Mouse (Mus musculus) MEL (cell line): ENCODE results near the gene Tmem121. TPM values are rescaled to one million over a fixed set of nuclear protein-coding genes. Genes with fewer than 3 reads are reported as not detected.

Experiments used
- DNase-seq: peaks from one replicate; pipeline ENCODE4 v3.0.0; 2011; ENCODE audit warnings: low read depth, low spot score
- H3K27ac ChIP-seq: 2 replicates; pipeline ENCODE4 v1.5.1; 2012; ENCODE audit warnings: low read depth, mild to moderate bottlenecking, control low read depth, low read length, moderate library complexity; ENCODE audit not compliant: control insufficient read depth
- H3K27me3 ChIP-seq, 2 experiments: fragments of 150-350 bp in 1 of 2; sonication (generic) in 1 of 2; 2 replicates each; pipeline ENCODE4 v1.6.1; 2012; ENCODE audit warnings: low read length in 2 of 2, mild to moderate bottlenecking in 2 of 2, improper control_type of control experiment in 1 of 2, moderate library complexity in 1 of 2; ENCODE audit not compliant: insufficient read depth in 2 of 2, control insufficient read depth in 1 of 2
- H3K36me3 ChIP-seq, 2 experiments: 2 replicates each; pipeline ENCODE4 v1.6.1; 2012 to 2014; ENCODE audit warnings: low read length in 2 of 2, improper control_type of control experiment in 1 of 2, inconsistent platforms in 1 of 2, mild to moderate bottlenecking in 1 of 2; ENCODE audit not compliant: insufficient read depth in 2 of 2, control insufficient read depth in 1 of 2
- H3K4me1 ChIP-seq, 2 experiments: fragments of 150-350 bp in 1 of 2; sonication (generic) in 1 of 2; 2 replicates each; pipeline ENCODE4 v1.6.1; 2012; ENCODE audit warnings: low read length in 2 of 2, improper control_type of control experiment in 1 of 2, mild to moderate bottlenecking in 1 of 2; ENCODE audit not compliant: insufficient read depth in 2 of 2, control insufficient read depth in 1 of 2
- H3K4me3 ChIP-seq, 2 experiments: fragments of 150-350 bp in 1 of 2; sonication (generic) in 1 of 2; 2 replicates each; pipeline ENCODE4 v1.5.1; 2012; ENCODE audit warnings: low read depth in 2 of 2, low read length in 2 of 2, mild to moderate bottlenecking in 2 of 2, moderate library complexity in 2 of 2, control low read depth in 1 of 2, improper control_type of control experiment in 1 of 2; ENCODE audit not compliant: control insufficient read depth in 1 of 2, insufficient read depth in 1 of 2
- H3K79me2 ChIP-seq: 2 replicates; pipeline ENCODE4 v1.6.1; 2012; ENCODE audit warnings: mild to moderate bottlenecking, low read length, moderate library complexity; ENCODE audit not compliant: control insufficient read depth, poor library complexity, insufficient read depth
- H3K9ac ChIP-seq: 2 replicates; pipeline ENCODE4 v1.6.1; 2012; ENCODE audit warnings: low read depth, mild to moderate bottlenecking, control low read depth, low read length, moderate library complexity; ENCODE audit not compliant: control insufficient read depth, poor library complexity, severe bottlenecking
- H3K9me3 ChIP-seq: fragments of 150-350 bp; sonication (generic); replicated peaks from 2 replicates; pipeline ENCODE4 v1.6.1; 2012; ENCODE audit warnings: mild to moderate bottlenecking, low read length, improper control_type of control experiment, moderate library complexity; ENCODE audit not compliant: insufficient read depth
- BHLHE40 ChIP-seq: IDR thresholded peaks from 2 replicates; pipeline ENCODE4 v1.6.1; 2012; ENCODE audit warnings: low read depth, mild to moderate bottlenecking, inconsistent platforms, low read length, improper control_type of control experiment, borderline replicate concordance
- CTCF ChIP-seq, 3 experiments: IDR thresholded peaks in 2 of 3; conservative IDR thresholded peaks in 1 of 3; 2 replicates each; pipeline ENCODE4 v1.5.1; 2011 to 2012; ENCODE audit warnings: low read length in 3 of 3, low read depth in 2 of 3, mild to moderate bottlenecking in 2 of 3, improper control_type of control experiment in 1 of 3, inconsistent platforms in 1 of 3, mixed read lengths in 1 of 3, moderate library complexity in 1 of 3; ENCODE audit not compliant: control insufficient read depth in 1 of 3, insufficient read depth in 1 of 3, poor library complexity in 1 of 3, severe bottlenecking in 1 of 3
- ELF1 ChIP-seq: IDR thresholded peaks from 2 replicates; pipeline ENCODE4 v1.6.1; 2014; ENCODE audit warnings: low read depth, mild to moderate bottlenecking, inconsistent platforms, low read length, improper control_type of control experiment, moderate library complexity
- GATA1 ChIP-seq: IDR thresholded peaks from 2 replicates; pipeline ENCODE4 v1.6.1; 2011; ENCODE audit warnings: low read depth, low read length, improper control_type of control experiment
- JUND ChIP-seq: IDR thresholded peaks from 2 replicates; pipeline ENCODE4 v1.6.1; 2011; ENCODE audit warnings: low read depth, mild to moderate bottlenecking, improper control_type of control experiment, low read length
- KAT2A ChIP-seq: conservative IDR thresholded peaks from 2 replicates; pipeline ENCODE4 v1.6.1; 2012; ENCODE audit warnings: low read depth, low read length, improper control_type of control experiment, inconsistent platforms
- MAFK ChIP-seq: IDR thresholded peaks from 2 replicates; pipeline ENCODE4 v1.6.1; 2011; ENCODE audit warnings: low read depth, mild to moderate bottlenecking, low read length, improper control_type of control experiment, borderline replicate concordance
- MAZ ChIP-seq: IDR thresholded peaks from 2 replicates; pipeline ENCODE4 v1.6.1; 2012; ENCODE audit warnings: low read depth, mild to moderate bottlenecking, inconsistent platforms, low read length, improper control_type of control experiment
- MXI1 ChIP-seq: IDR thresholded peaks from 2 replicates; pipeline ENCODE4 v1.6.1; 2011; ENCODE audit warnings: mild to moderate bottlenecking, low read depth, low read length, improper control_type of control experiment
- MYB ChIP-seq: IDR thresholded peaks from 2 replicates; pipeline ENCODE4 v1.6.1; 2011; ENCODE audit warnings: mild to moderate bottlenecking, low read depth, low read length, improper control_type of control experiment
- MYC ChIP-seq: IDR thresholded peaks from 2 replicates; pipeline ENCODE4 v1.6.1; 2011; ENCODE audit warnings: low read depth, mild to moderate bottlenecking, low read length, improper control_type of control experiment, moderate library complexity
- NELFE ChIP-seq: IDR thresholded peaks from 2 replicates; pipeline ENCODE4 v1.6.1; 2011; ENCODE audit warnings: low read depth, low read length, improper control_type of control experiment
- NRF1 ChIP-seq: IDR thresholded peaks from 2 replicates; pipeline ENCODE4 v1.6.1; 2014; ENCODE audit warnings: low read depth, mild to moderate bottlenecking, inconsistent platforms, low read length, improper control_type of control experiment, moderate library complexity; ENCODE audit not compliant: poor library complexity, insufficient read depth, severe bottlenecking
- POLR2AphosphoS2 ChIP-seq: IDR thresholded peaks from 2 replicates; pipeline ENCODE4 v1.6.1; 2011; ENCODE audit warnings: low read length, improper control_type of control experiment
- POLR2AphosphoS5 ChIP-seq: IDR thresholded peaks from 2 replicates; pipeline ENCODE4 v1.6.1; 2012; ENCODE audit warnings: low read depth, borderline replicate concordance, mild to moderate bottlenecking, inconsistent platforms, low read length, moderate library complexity, mixed read lengths
- RCOR1 ChIP-seq: IDR thresholded peaks from 2 replicates; pipeline ENCODE4 v1.6.1; 2012; ENCODE audit warnings: low read depth, mild to moderate bottlenecking, inconsistent platforms, low read length, improper control_type of control experiment
- SIN3A ChIP-seq: IDR thresholded peaks from 2 replicates; pipeline ENCODE4 v1.6.1; 2012; ENCODE audit warnings: low read length, improper control_type of control experiment, inconsistent platforms
- SMC3 ChIP-seq: IDR thresholded peaks from 2 replicates; pipeline ENCODE4 v1.6.1; 2011; ENCODE audit warnings: low read depth, low read length, improper control_type of control experiment
- UBTF ChIP-seq: IDR thresholded peaks from 2 replicates; pipeline ENCODE4 v1.6.1; 2012; ENCODE audit warnings: low read depth, mild to moderate bottlenecking, inconsistent platforms, low read length, improper control_type of control experiment, moderate library complexity, borderline replicate concordance; ENCODE audit not compliant: insufficient read depth
- ZNF384 ChIP-seq: IDR thresholded peaks from 2 replicates; pipeline ENCODE4 v1.6.1; 2012; ENCODE audit warnings: low read depth, mild to moderate bottlenecking, inconsistent platforms, low read length, improper control_type of control experiment
- polyA plus RNA-seq, 2 experiments: library from polyadenylated mRNA; stranded (reverse) in 1 of 2; unstranded in 1 of 2; fragments of >175 nt in 1 of 2; fragments of >200 nt in 1 of 2; gene quantifications; 2 replicates each; pipeline versions ENCODE4 v1.2.1 to v1.2.4; 2012; ENCODE audit warnings: low replicate concordance in 2 of 2, low read depth in 1 of 2; ENCODE audit not compliant: insufficient read length in 2 of 2, insufficient read depth in 1 of 2, missing spikeins in 1 of 2
- total RNA-seq: library from RNA; depleted of rRNA; stranded (reverse); fragments of 300-350 nt; gene quantifications from 2 replicates; pipeline ENCODE4 v1.2.3, GENCODE M21; 2012

Gene Tmem121
- total and polyA plus RNA-seq, 3 experiments = 17.0 to 35.2 TPM; not detected in 1

GRCm38 (mm10) chr12:113138291-113138690 lies 47.4 kb upstream of the Tmem121 start:
- peaks cover 12 to 17% of the 10 kb centered on the region in 2 experiments for H3K36me3 ChIP-seq
- H3K4me1 ChIP-seq = peaks cover 0 to 21% of the 10 kb centered on the region in 2 experiments; a peak in 3 of 4 replicates
- no peak overlapping the region for H3K9ac ChIP-seq
- DNase-seq = no peak
- no peak overlapping the region for H3K4me3 ChIP-seq
- H3K27ac ChIP-seq = no peak overlapping the region
- H3K9me3 ChIP-seq = no peaks in the 10 kb centered on the region
- no peaks in the 10 kb centered on the region for H3K27me3 ChIP-seq
- peaks cover 2% of the 10 kb centered on the region; the same call in 1 of the 2 replicates for H3K79me2 ChIP-seq
- TF ChIP-seq UBTF (no peak), MYC (no peak), MYB (no peak), SIN3A (no peak), BHLHE40 (no peak), ELF1 (no peak), NELFE (no peak), KAT2A (no peak), ZNF384 (no peak), RCOR1 (no peak), MAFK (no peak), SMC3 (no peak), POLR2AphosphoS5 (no peak), JUND (no peak), CTCF (IDR thresholded peaks at IDR 0.05 in 2 of 3, conservative IDR thresholded peaks at IDR 0.05 in 1 of 3; ENCODE audit: control insufficient read depth in 1 of 3, insufficient read depth in 1 of 3, low read depth in 2 of 3, low read length in 3 of 3, poor library complexity in 1 of 3, severe bottlenecking in 1 of 3) (no peak)
- TF ChIP-seq, all 39 proteins: peak for 0

- Histone ChIP-seq H3K9me3 (no peaks in the 10 kb centered on the region), H3K36me3 (peaks cover 11 to 12% of the 10 kb centered on the region in 2 experiments), H3K4me3 (peak overlapping the region in 1 of 2 experiments; percentile 59; a peak in 3 of 4 replicates), H3K79me2 (peaks cover 2% of the 10 kb centered on the region; the same call in 1 of the 2 replicates), H3K27me3 (no peaks in the 10 kb centered on the region), H3K9ac (no peak overlapping the region), H3K4me1 (peaks cover 0 to 21% of the 10 kb centered on the region in 2 experiments; a peak in 3 of 4 replicates), H3K27ac (no peak overlapping the region)
- DNase-seq = peak; percentile 54
- TF ChIP-seq SMC3 = 0 out of 2 replicates have a peak, but pooled peaks have one; percentile 5
- 0 out of 2 replicates have a peak, but pooled peaks have one; percentile 29 for TF ChIP-seq SIN3A
- peak; percentile 98 for TF ChIP-seq POLR2AphosphoS2
- peak; percentile 31; the same call in 1 of the 2 replicates for TF ChIP-seq MYB
- TF ChIP-seq ELF1 = no peak
- TF ChIP-seq NRF1 = no peak
- TF ChIP-seq KAT2A = no peak
- TF ChIP-seq MXI1 = 0 out of 2 replicates have a peak, but pooled peaks have one; percentile 43
- no peak for TF ChIP-seq GATA1
- TF ChIP-seq MAZ = 0 out of 2 replicates have a peak, but pooled peaks have one; percentile 27
These were observed 46.5 kb upstream of the Tmem121 start for GRCm38 (mm10) chr12:113138901-113139864.
